Mouse (Mus musculus): ENCODE results near the gene Sgcd. TPM values are rescaled to one million over a fixed set of nuclear protein-coding genes. Genes with fewer than 3 reads are reported as not detected.
"Not testable (repeated sequence)": the region's sequence is repeated elsewhere in the genome, so short reads cannot be mapped to it uniquely, and the experiment has no call there.

Gene Sgcd
- total RNA-seq, 2 experiments from 2014 or later: 14.1 to 16.8 TPM

DNA sequence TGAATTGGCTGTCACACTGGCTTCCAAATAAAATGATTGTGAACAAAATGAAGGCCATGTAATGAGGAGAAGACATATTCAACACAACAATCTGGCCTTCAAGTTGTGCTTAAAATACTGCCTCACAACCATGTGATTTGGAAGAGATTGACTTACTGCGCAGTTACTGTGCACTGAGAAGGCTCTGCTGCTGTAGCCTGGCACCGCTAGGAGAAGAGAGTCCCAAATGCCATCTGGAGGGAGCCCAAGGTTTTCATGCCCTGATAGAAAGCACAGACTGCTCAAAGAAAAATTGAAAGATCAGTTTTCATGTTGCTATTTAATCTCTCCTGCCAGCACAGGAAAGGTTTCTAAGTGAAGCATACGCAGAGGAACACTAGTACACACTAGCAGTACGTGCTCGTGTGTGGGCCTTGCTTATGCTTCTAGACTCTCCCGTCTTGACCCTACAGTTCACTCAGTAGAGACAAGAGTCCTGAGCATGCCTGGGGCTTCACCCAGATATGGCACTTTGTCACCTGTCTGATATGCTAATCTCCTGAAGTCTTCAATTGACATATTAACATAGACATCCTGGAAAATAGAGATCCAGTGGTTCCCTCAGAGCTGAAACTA, 184.6 kb downstream of the Sgcd start:
- intact Hi-C loops (cut with DNase I): no loop called here
- DNase-seq (ENCODE audit: low spot score in 2 of 2): peak; percentile 16 to 37

DNA sequence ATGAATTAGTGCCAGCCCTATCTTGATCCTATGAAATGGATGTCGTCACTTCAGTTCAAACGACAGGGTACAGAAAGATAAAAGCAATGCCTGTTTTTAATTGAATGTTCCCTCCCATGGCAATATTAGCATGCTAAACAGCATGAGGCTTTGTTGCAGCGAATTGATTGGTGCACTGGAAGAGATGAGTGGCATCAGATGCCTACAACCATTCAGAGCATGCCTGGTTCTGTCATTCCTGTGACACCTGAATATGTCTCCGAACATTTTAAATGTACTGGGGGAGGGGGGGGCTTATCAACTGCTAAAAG, 210.9 kb downstream of the Sgcd start:
- no peak for DNase-seq (ENCODE audit: low spot score in 2 of 2)
- intact Hi-C loops (cut with DNase I): no loop called here

- intact Hi-C loops (cut with DNase I): no loop called here
- no peak for DNase-seq (ENCODE audit: low spot score in 2 of 2)
Observed at GRCm38 (mm10) chr11:47777226-47777915, 211.4 kb downstream of the Sgcd start.

- intact Hi-C loops (cut with DNase I): no loop called here
- DNase-seq (ENCODE audit: low spot score in 2 of 2): no peak
Observed at GRCm38 (mm10) chr11:47776019-47776418, 212.8 kb downstream of the Sgcd start.

DNA sequence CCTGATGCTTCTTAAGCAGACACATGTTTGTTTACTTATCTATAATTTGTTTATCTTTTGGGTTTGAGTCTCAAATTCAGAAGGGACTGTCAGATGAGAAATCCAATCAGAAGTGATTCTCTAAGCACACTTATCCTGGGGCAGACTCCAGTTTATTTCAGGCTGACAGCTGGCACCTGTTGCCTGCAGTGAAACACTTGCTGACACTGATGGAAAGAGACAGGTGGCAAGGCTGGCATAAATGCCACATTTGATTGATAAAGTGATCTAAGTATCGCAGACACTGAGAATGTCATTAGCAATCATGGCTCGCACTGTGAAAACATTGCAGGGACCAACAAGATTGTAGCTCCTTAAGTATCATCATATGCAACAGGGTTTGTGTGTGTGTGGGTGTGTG, 222.9 kb downstream of the Sgcd start:
- DNase-seq (ENCODE audit: low spot score in 2 of 2): no peak
- intact Hi-C loops (cut with DNase I): no loop called here

DNA sequence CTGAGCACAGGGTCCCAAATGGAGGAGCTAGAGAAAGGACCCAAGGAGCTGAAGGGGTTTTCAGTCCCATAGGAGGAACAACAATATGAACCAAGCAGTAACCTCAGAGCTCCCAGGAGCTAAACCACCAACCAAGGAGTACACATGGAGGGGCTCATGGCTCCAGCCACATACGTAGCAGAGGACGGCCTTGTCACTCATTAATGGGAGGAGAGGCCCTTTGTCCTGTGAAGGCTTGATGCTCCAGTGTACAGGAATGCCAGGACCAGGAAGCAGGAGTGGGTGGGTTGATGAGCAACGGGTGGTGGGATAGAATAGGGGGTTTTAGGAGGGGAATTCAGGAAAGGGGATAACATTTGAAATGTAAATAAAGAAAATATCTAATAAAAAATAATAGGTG, 225.2 kb downstream of the Sgcd start:
- DNase-seq (ENCODE audit: low spot score in 2 of 2); intact Hi-C loops (cut with DNase I): not testable (repeated sequence)

DNA sequence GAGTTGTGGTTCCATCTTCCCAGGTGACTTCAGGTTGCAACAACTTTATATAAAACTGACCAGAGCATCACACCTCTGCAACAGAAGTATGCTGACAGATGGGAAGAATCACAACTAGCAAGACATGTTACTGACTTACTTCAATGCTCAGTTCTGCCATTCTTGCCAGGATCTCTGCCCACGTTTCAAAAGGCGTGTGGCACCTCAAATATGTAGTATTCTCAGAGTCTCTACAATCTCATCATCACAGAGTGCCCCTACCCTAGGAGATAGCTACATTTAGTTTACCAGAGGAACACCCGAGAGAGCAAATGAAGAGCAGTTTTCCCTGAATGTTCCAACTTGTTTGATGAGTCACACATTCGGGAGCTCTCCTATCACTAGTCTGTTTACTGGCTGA, 229.8 kb downstream of the Sgcd start:
- peak in 1 of 2 experiments; percentile 5 for DNase-seq (ENCODE audit: low spot score in 2 of 2)
- intact Hi-C loops (cut with DNase I): no loop called here

DNA sequence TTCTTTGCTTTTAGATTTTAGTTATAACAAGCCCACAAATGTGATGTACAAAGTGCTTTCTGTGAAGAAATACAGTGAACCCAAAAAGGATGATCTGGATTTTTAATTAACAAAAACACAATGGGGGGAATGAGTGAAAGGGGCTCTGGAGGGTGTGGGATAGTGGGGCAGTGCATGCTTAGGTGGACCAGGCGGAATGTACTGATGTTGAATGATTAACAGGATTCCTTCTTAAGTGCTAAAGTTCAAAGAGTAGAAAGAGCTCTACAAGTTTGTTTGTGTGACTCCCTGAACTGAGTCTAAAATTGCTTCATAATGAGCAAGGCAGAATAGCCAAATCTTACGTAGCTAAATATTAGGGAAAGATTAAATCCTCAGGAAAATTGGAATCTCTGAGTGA, 246.0 kb downstream of the Sgcd start:
- intact Hi-C loops (cut with DNase I): no loop called here
- no peak for DNase-seq (ENCODE audit: low spot score in 2 of 2)

DNA sequence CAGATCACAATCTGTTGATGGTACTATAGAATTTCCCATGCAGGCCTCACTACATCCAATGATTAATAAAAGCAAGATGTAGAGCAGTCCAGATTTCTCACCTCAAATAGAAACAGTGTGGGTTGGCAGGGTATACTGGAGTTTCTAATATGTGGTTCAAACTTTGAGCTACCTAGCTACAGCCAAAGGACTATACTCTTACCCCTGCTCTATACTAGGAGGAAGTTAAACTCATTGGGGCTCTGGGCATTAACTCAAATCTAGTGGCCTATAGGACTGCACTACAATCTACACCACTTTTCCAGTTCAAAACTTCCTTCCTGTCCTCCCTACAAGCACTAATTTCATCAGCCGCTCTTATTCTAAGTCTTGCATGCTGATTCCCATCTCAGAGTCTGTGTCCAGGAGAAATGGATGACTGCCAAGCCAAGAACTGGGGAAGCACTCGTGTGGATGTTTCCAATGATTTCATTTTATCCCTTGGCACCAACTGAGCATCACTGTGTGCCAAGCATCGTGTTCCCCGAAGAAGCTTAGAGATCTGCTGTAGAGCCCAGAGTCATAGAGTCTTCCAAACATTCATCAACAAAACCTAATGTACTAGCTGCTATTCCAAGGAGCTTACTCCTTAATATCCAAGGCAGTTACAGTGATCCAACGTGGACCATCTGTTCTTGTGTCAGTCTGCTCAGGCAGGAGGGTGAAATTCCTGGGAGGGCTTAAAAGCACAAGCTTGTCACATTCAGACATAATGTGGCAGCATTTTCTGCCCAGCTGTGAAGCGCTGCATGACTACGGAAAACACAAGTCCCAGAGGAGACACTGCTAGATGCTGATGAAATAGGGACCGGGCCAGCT, 283.6 kb downstream of the Sgcd start:
- peak; percentile 27 to 38 for DNase-seq (ENCODE audit: low spot score in 2 of 2)
- intact Hi-C loops (cut with DNase I): no loop called here

- intact Hi-C loops (cut with DNase I): no loop called here
- no peak for DNase-seq (ENCODE audit: low spot score in 2 of 2)
Observed at GRCm38 (mm10) chr11:47695611-47696010, 293.2 kb downstream of the Sgcd start.

DNA sequence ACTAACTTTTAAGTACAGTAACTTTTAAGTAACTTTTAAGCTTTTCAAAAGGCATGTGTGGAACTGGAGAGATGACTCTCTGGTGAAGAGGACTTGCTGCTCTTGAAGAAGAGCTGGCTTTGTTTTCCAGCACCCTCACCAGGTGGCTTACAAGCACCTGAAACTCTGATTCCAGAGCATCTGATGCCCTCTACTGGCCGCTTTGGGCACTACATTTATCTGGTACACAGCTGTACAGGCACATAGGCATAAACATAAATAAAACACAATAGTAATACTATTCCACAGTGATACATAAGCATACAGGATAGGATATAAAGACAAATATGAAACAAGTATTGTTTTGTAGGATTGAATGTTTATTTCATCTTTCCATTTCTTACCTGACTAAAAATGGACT, 330.6 kb downstream of the Sgcd start:
- intact Hi-C loops (cut with DNase I): no loop called here
- peak in 1 of 2 experiments; percentile 22 for DNase-seq (ENCODE audit: low spot score in 2 of 2)

GRCm38 (mm10) chr11:47645911-47646310, 342.9 kb downstream of the Sgcd start:
- intact Hi-C loops (cut with DNase I): no loop called here
- no peak for DNase-seq (ENCODE audit: low spot score in 2 of 2)

DNA sequence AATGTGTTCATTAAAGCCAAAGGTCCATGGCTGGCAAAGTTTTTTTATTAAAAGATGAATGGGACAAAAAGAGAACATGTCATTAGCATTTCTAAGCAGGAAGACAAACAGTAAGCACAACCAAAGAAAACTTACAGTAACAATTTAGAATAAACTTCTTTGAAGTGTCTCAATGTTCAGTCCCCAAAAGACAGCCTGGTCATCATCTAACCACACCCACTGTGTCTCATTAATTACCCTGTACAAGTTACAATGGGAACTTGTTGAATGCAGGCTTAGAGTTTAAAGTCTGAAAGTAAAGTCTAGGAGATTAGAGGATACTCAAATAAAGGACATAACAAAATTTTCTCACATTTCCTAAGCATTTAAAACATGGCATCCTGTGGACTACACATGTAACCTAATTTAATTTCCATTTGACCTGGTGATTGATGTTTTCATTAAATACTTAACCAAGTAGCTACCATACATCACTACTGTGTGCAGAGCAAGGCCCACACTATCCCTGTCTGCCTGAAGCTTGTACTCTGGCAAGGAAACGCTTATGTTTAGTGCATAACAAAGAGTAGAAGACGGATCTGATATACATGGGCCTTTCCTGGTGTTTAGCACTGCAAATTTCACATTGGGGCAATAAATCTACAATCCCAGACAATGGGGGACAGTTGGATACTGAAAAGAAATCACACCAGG, 347.1 kb downstream of the Sgcd start:
- no peak for DNase-seq (ENCODE audit: low spot score in 2 of 2)
- intact Hi-C loops (cut with DNase I): no loop called here

- intact Hi-C loops (cut with DNase I): no loop called here
Observed at GRCm38 (mm10) chr11:47640556-47640955, 348.2 kb downstream of the Sgcd start.

GRCm38 (mm10) chr11:47630186-47630585, 358.6 kb downstream of the Sgcd start:
- intact Hi-C loops (cut with DNase I): no loop called here

More at GRCm38 (mm10) chr11:47640556-47640955, 348.2 kb downstream of the Sgcd start:
- no peak for DNase-seq (ENCODE audit: low spot score in 2 of 2)

GRCm38 (mm10) chr11:47609892-47610291, 378.9 kb downstream of the Sgcd start:
- DNase-seq (ENCODE audit: low spot score in 2 of 2): no peak
- intact Hi-C loops (cut with DNase I): no loop called here

More at GRCm38 (mm10) chr11:47630186-47630585, 358.6 kb downstream of the Sgcd start:
- DNase-seq (ENCODE audit: low spot score in 2 of 2): no peak

GRCm38 (mm10) chr11:47574635-47575034, 414.1 kb downstream of the Sgcd start:
- intact Hi-C loops (cut with DNase I): no loop called here
- no peak for DNase-seq (ENCODE audit: low spot score in 2 of 2)

GRCm38 (mm10) chr11:47568488-47568887, 420.3 kb downstream of the Sgcd start:
- DNase-seq (ENCODE audit: low spot score in 2 of 2): no peak
- intact Hi-C loops (cut with DNase I): no loop called here

GRCm38 (mm10) chr11:47566156-47566555, 422.6 kb downstream of the Sgcd start:
- intact Hi-C loops (cut with DNase I): no loop called here
- DNase-seq (ENCODE audit: low spot score in 2 of 2): peak; percentile 18 to 37

- DNase-seq (ENCODE audit: low spot score in 2 of 2): no peak
- intact Hi-C loops (cut with DNase I): no loop called here
Observed at GRCm38 (mm10) chr11:47524845-47525244, 463.9 kb downstream of the Sgcd start.
